Mouse (Mus musculus): ENCODE data around the gene Lrrc4c.

- no peak for TF ChIP-seq CTCF (IDR thresholded peaks at IDR 0.05; ENCODE audit: low read depth, low read length)
- no peak for TF ChIP-seq POLR2A (IDR thresholded peaks at IDR 0.05; ENCODE audit: insufficient read depth, low read length)
Observed at GRCm38 (mm10) chr2:96853797-96854196, 535.8 kb downstream of the Lrrc4c start.

Data from ES-Bruce4 (cell line).